Mouse (Mus musculus): ENCODE results near the gene Rnf215. TPM values are rescaled to one million over a fixed set of nuclear protein-coding genes. Genes with fewer than 3 reads are reported as not detected.

Gene Rnf215
- polyA plus RNA-seq, 1 experiment from 2014 or later: 36.6 TPM

Small RNA genes within 50 kb of the gene (microRNA-seq; reads per million reads assigned to microRNA genes)
- 6.7 reads per million, percentile 20 among the genes with 10 or more reads in this experiment for gene Mir3060

Other genes with a start within 250 kb of the Rnf215 start
- 0.15 and 0.18 TPM in 2 replicates for gene 4921536K21Rik, start 240.1 kb upstream of the Rnf215 start, polyA plus RNA-seq (2016; fragmentation: Nextera tagmentation; extraction: Ambion mirVana)
- gene Dusp18, start 240.0 kb upstream of the Rnf215 start, polyA plus RNA-seq (2016; fragmentation: Nextera tagmentation; extraction: Ambion mirVana): 11.2 and 11.4 TPM in 2 replicates
- 3.0 and 3.7 TPM in 2 replicates for gene Slc35e4, start 220.5 kb upstream of the Rnf215 start, polyA plus RNA-seq (2016; fragmentation: Nextera tagmentation; extraction: Ambion mirVana)
- 27.4 and 29.9 TPM in 2 replicates for gene Tcn2, start 203.0 kb upstream of the Rnf215 start, polyA plus RNA-seq (2016; fragmentation: Nextera tagmentation; extraction: Ambion mirVana)
- 85.6 and 85.7 TPM in 2 replicates for gene Pes1, start 171.2 kb upstream of the Rnf215 start, polyA plus RNA-seq (2016; fragmentation: Nextera tagmentation; extraction: Ambion mirVana)
- gene 4930556J24Rik, start 158.4 kb upstream of the Rnf215 start, polyA plus RNA-seq (2016; fragmentation: Nextera tagmentation; extraction: Ambion mirVana): not detected in 2 replicates
- gene Gal3st1, start 151.6 kb upstream of the Rnf215 start, polyA plus RNA-seq (2016; fragmentation: Nextera tagmentation; extraction: Ambion mirVana): 4.4 and 5.4 TPM in 2 replicates
- not detected in 2 replicates for gene Sec14l4, start 103.7 kb upstream of the Rnf215 start, polyA plus RNA-seq (2016; fragmentation: Nextera tagmentation; extraction: Ambion mirVana)
- not detected in 2 replicates for gene Sec14l3, start 70.4 kb upstream of the Rnf215 start, polyA plus RNA-seq (2016; fragmentation: Nextera tagmentation; extraction: Ambion mirVana)
- 8.7 TPM in 2 replicates for gene Mtfp1, start 39.8 kb upstream of the Rnf215 start, polyA plus RNA-seq (2016; fragmentation: Nextera tagmentation; extraction: Ambion mirVana)
- gene Sec14l2, start 11.8 kb upstream of the Rnf215 start, polyA plus RNA-seq (2016; fragmentation: Nextera tagmentation; extraction: Ambion mirVana): 3.2 and 3.3 TPM in 2 replicates
- gene Ccdc157, start 25.1 kb downstream of the Rnf215 start, polyA plus RNA-seq (2016; fragmentation: Nextera tagmentation; extraction: Ambion mirVana): 9.4 and 10.1 TPM in 2 replicates
- 71.4 and 78.8 TPM in 2 replicates for gene Sf3a1, start 25.1 kb downstream of the Rnf215 start, polyA plus RNA-seq (2016; fragmentation: Nextera tagmentation; extraction: Ambion mirVana)
- 36.5 and 36.8 TPM in 2 replicates for gene Tbc1d10a, start 51.6 kb downstream of the Rnf215 start, polyA plus RNA-seq (2016; fragmentation: Nextera tagmentation; extraction: Ambion mirVana)
- gene Castor1, start 83.0 kb downstream of the Rnf215 start, polyA plus RNA-seq (2016; fragmentation: Nextera tagmentation; extraction: Ambion mirVana): 2.3 and 2.7 TPM in 2 replicates
- not detected in 2 replicates for gene Osm, start 101.2 kb downstream of the Rnf215 start, polyA plus RNA-seq (2016; fragmentation: Nextera tagmentation; extraction: Ambion mirVana)
- 0.05 and 0.06 TPM in 2 replicates for gene Lif, start 122.4 kb downstream of the Rnf215 start, polyA plus RNA-seq (2016; fragmentation: Nextera tagmentation; extraction: Ambion mirVana)

Data from limb, embryonic 12.5 days (tissue).